Mouse (Mus musculus) gastrocnemius, postnatal 36 days (tissue): ENCODE data around the gene Lgi4. TPM values are rescaled to one million over a fixed set of nuclear protein-coding genes. Genes with fewer than 3 reads are reported as not detected.
A peak's percentile ranks its signal among the peaks of the same experiment; 100 is the strongest.

Source experiments
- DNase-seq, 2 experiments: peaks; one replicate each; pipeline ENCODE4 v3.0.0; 2022
- intact Hi-C: fragments of 180-260 bp; cut with DNase I; formaldehyde crosslinking; loops from one replicate; pipeline ENCODE4 v1.15.1; 2025
- total RNA-seq, 2 experiments: library from RNA; stranded (reverse); gene quantifications; 2 replicates each; pipeline ENCODE4 v1.2.3; 2021

The Lgi4 gene
- total RNA-seq, 2 experiments from 2014 or later = 2.5 to 4.4 TPM

- intact Hi-C loops = no loop called here
- no peak for DNase-seq
Measured at GRCm38 (mm10) chr7:31074061-31074712, 15.0 kb downstream of the Lgi4 start.

GRCm38 (mm10) chr7:31074713-31075069, 15.5 kb downstream of the Lgi4 start:
- DNase-seq = no peak
- intact Hi-C loops = no loop called here

GRCm38 (mm10) chr7:31076492-31076891, 17.4 kb downstream of the Lgi4 start, which contains the start of gene Fxyd3:
Gene Fxyd3, minus strand, starts transcription at chr7:31076704.
- intact Hi-C loops = loop anchor here (2.0 kb wide), 1 partner anchor 14 kb away; no protein-coding TSS in a partner anchor
- no peak for DNase-seq

GRCm38 (mm10) chr7:31077470-31077869, 18.3 kb downstream of the Lgi4 start:
- no peak for DNase-seq
- intact Hi-C loops = loop anchor here (2.0 kb wide), 1 partner anchor 15 kb away; no protein-coding TSS in a partner anchor

- DNase-seq = no peak
- intact Hi-C loops = loop anchor here (2.0 kb wide), 1 partner anchor 15 kb away; no protein-coding TSS in a partner anchor
Measured at GRCm38 (mm10) chr7:31077885-31078445, 18.8 kb downstream of the Lgi4 start.

- intact Hi-C loops = no loop called here
- DNase-seq = no peak
Measured at GRCm38 (mm10) chr7:31079670-31080069, 20.5 kb downstream of the Lgi4 start.

GRCm38 (mm10) chr7:31080611-31081010, 21.5 kb downstream of the Lgi4 start:
- intact Hi-C loops = no loop called here
- no peak for DNase-seq

GRCm38 (mm10) chr7:31081106-31081505, 22.0 kb downstream of the Lgi4 start:
- DNase-seq = no peak
- intact Hi-C loops = no loop called here

- intact Hi-C loops = no loop called here
- DNase-seq = no peak
Measured at GRCm38 (mm10) chr7:31082106-31082505, 23.0 kb downstream of the Lgi4 start.

GRCm38 (mm10) chr7:31082831-31083588, 23.9 kb downstream of the Lgi4 start:
- intact Hi-C loops = no loop called here
- peak; percentile 71 to 77 for DNase-seq

- no peak for DNase-seq
- intact Hi-C loops = no loop called here
Measured at GRCm38 (mm10) chr7:31084140-31084539, 25.0 kb downstream of the Lgi4 start.

GRCm38 (mm10) chr7:31085171-31085570, 26.0 kb downstream of the Lgi4 start:
- peak; percentile 47 to 55 for DNase-seq
- intact Hi-C loops = no loop called here

- intact Hi-C loops = no loop called here
- DNase-seq = no peak
Measured at GRCm38 (mm10) chr7:31086175-31086755, 27.1 kb downstream of the Lgi4 start.

GRCm38 (mm10) chr7:31087262-31087661, 28.1 kb downstream of the Lgi4 start:
- intact Hi-C loops = no loop called here

GRCm38 (mm10) chr7:31088206-31088605, 29.1 kb downstream of the Lgi4 start:
- intact Hi-C loops = no loop called here
- DNase-seq = no peak

More at GRCm38 (mm10) chr7:31087262-31087661, 28.1 kb downstream of the Lgi4 start:
- DNase-seq = no peak

- intact Hi-C loops = no loop called here
- no peak for DNase-seq
Measured at GRCm38 (mm10) chr7:31089721-31090120, 30.6 kb downstream of the Lgi4 start.

- DNase-seq = no peak
- intact Hi-C loops = loop anchor here (1.0 to 5.0 kb wide), 2 partner anchors 36 to 133 kb away; partner anchors contain the start of gene Lgi4
Measured at GRCm38 (mm10) chr7:31094774-31095501, 35.8 kb downstream of the Lgi4 start.

GRCm38 (mm10) chr7:31096892-31097564, 37.9 kb downstream of the Lgi4 start:
- intact Hi-C loops = loop anchor here (5.0 kb wide), 1 partner anchor 135 kb away; no protein-coding TSS in a partner anchor
- no peak for DNase-seq

GRCm38 (mm10) chr7:31097583-31098248, 38.6 kb downstream of the Lgi4 start:
- DNase-seq = peak; percentile 86 to 91
- intact Hi-C loops = loop anchor here (5.0 kb wide), 1 partner anchor 135 kb away; no protein-coding TSS in a partner anchor
